Mouse (Mus musculus) forebrain, embryonic 14.5 days (tissue): ENCODE measurements around the gene Nppa. TPM values are rescaled to one million over a fixed set of nuclear protein-coding genes. Genes with fewer than 3 reads are reported as not detected.

ENCODE experiments used
- ATAC-seq: fragments of 200-750 bp; cut with Nextera tagmentation; 2 replicates; pipeline ENCODE4 v1.8.0; 2017; ENCODE audit warnings: mild to moderate bottlenecking, moderate library complexity
- DNase-seq: peaks from one replicate; pipeline ENCODE4 v3.0.0-alpha.2; 2015; ENCODE audit warnings: low spot score
- H3K27ac ChIP-seq: fragments of 300-500 bp; sonication (generic); 2 replicates; pipeline ENCODE4 v1.5.1; 2014; ENCODE audit warnings: low read depth, mild to moderate bottlenecking, control low read depth, low read length, moderate library complexity
- H3K27me3 ChIP-seq: fragments of 300-500 bp; sonication (generic); replicated peaks from 2 replicates; pipeline ENCODE4 v1.6.1; 2014; ENCODE audit warnings: low read length, control low read depth, mixed read lengths; ENCODE audit not compliant: control insufficient read depth, insufficient read depth
- H3K36me3 ChIP-seq: fragments of 300-500 bp; sonication (generic); 2 replicates; pipeline ENCODE4 v1.6.1; 2014; ENCODE audit warnings: low read length, control low read depth; ENCODE audit not compliant: control insufficient read depth, insufficient read depth
- H3K4me1 ChIP-seq: fragments of 300-500 bp; sonication (generic); 2 replicates; pipeline ENCODE4 v1.6.1; 2014; ENCODE audit warnings: antibody characterized with exemption, low read length, control low read depth; ENCODE audit not compliant: control insufficient read depth, insufficient read depth
- H3K4me2 ChIP-seq: fragments of 300-500 bp; sonication (generic); 2 replicates; pipeline ENCODE4 v1.6.1; 2014; ENCODE audit warnings: mild to moderate bottlenecking, control low read depth, low read length
- H3K4me3 ChIP-seq: fragments of 300-500 bp; sonication (generic); 2 replicates; pipeline ENCODE4 v1.5.1; 2014; ENCODE audit warnings: low read depth, low read length, control low read depth
- H3K9ac ChIP-seq: fragments of 300-500 bp; sonication (generic); 2 replicates; pipeline ENCODE4 v1.6.1; 2014; ENCODE audit warnings: mild to moderate bottlenecking, low read length, control low read depth, moderate library complexity
- H3K9me3 ChIP-seq: fragments of 300-500 bp; sonication (generic); replicated peaks from 2 replicates; pipeline ENCODE4 v1.6.1; 2016; ENCODE audit warnings: low read length, control low read depth, mixed read lengths; ENCODE audit not compliant: control insufficient read depth
- WGBS: fragments of 180-500 bp; shearing (Covaris S2); extraction: QIAGEN DNeasy Blood & Tissue Kit; methylation state at CpG from one replicate; pipeline ENCODE4 v1.1.7; 2014; 5-methylcytosine and 5-hydroxymethylcytosine counted together
- polyA plus RNA-seq: library from polyadenylated mRNA; unstranded; fragments of >200 nt; fragmentation: Nextera tagmentation; extraction: Ambion mirVana; gene quantifications from 2 replicates; pipeline ENCODE4 v1.2.1, GENCODE M21; 2014

The Nppa gene
- polyA plus RNA-seq, 1 experiment from 2014 or later, result 1.1 TPM

DNA sequence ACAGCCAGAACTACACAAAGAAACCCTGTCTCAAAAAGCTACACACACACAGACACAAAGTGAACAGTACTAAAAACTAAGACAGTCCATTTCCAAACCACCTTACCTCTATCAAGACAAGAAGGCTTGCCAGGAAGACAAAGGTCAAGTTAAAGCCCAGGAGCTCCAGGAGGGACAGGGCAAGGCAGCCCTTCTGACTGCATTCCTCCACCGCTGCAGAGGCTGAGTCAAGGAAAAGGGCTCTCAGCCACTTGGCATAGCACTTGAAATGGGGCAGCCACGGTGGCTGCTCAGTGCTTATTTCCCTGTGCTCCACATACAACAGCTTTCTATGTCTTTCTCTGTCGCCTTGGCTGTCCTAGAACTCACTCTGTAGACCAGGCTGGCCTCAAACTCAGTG, 23.5 kb downstream of the Nppa start:
- Histone ChIP-seq H3K36me3 (peaks cover 98% of the 10 kb centered on the region), H3K9me3 (no peaks in the 10 kb centered on the region), H3K9ac (no peak overlapping the region), H3K4me3 (no peak overlapping the region), H3K27me3 (no peaks in the 10 kb centered on the region), H3K4me1 (no peaks in the 10 kb centered on the region), H3K27ac (no peak overlapping the region), H3K4me2 (no peak overlapping the region)
- 88% methylated on average over 3 of the region's 3 CpGs for WGBS
- no peak for DNase-seq
- ATAC-seq, result no peak

DNA sequence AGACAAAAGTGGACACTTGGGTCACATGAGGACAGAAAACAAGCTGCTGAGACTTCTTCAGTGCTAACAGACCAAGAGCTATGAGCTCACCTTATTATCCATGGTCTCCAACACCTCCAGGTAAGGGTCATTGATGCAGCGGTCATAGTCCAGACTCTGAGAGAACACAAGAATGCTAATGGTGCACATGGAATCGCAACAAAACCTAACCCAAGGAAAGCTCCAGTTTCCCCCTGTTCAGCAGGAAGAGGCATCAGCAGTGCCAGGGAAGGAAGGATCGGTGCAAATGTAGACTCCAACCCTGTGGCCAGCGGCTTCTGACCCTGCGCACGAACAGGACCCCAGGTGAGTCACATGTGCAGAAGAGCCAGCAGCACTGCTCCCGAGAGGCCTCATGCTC, 28.8 kb downstream of the Nppa start:
- Histone ChIP-seq H3K4me2 (no peak overlapping the region), H3K27me3 (no peaks in the 10 kb centered on the region), H3K4me1 (no peaks in the 10 kb centered on the region), H3K9me3 (no peaks in the 10 kb centered on the region), H3K9ac (no peak overlapping the region), H3K27ac (no peak overlapping the region), H3K4me3 (no peak overlapping the region), H3K36me3 (peaks cover 78% of the 10 kb centered on the region)
- DNase-seq, result no peak
- ATAC-seq, result no peak
- 99% methylated on average over 7 of the region's 7 CpGs for WGBS

DNA sequence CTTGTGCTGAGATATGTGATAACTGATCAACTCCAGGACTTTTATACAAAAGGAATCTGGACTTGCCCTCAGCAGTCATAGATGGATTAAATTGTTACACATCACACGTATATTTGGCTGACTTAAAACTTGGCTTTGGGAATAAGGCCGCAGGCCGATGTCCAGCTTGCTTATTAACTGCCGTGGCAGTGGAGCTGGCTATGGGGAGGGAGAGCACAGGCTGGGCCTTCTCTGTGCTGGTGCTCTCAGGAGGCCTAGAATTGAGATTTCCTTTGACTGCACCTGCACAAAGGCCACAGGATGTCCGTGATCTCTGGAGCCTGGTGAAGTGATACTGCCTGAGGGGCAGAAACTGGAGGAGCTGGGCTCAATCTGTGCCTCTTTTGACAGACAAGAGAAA, 30.0 kb downstream of the Nppa start:
- ATAC-seq (no peak), DNase-seq (no peak)
- Histone ChIP-seq H3K9me3 (no peaks in the 10 kb centered on the region), H3K27me3 (no peaks in the 10 kb centered on the region), H3K4me2 (no peak overlapping the region), H3K4me3 (no peak overlapping the region), H3K9ac (no peak overlapping the region), H3K4me1 (no peaks in the 10 kb centered on the region), H3K36me3 (peaks cover 77% of the 10 kb centered on the region), H3K27ac (no peak overlapping the region)
- 86% methylated on average over 5 of the region's 5 CpGs for WGBS

DNA sequence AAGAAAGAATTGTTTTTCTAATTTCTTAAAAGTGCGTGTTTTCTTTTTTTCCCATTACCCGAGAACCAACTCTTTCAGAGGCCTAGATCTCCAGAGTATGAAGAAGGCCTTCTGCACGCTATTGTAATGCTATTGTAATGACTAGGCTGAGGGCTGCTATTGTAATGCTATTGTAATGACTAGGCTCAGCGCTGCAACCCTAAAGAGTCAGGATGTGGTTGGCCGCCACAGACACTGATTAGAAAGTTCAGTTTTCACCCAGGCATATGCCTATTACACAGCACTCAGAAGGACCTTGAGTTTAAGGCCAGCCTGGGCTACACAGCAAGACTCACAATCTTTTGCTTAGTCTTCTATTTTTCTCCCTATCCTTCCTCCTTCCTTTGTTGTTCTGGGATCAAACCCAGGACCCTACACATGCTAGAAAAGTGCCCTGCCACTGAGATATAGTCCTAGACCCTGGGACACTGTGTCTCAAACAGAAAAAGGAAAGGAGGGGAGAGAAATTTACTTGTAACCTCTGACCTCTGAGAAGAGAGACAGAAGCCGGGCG, 33.4 kb downstream of the Nppa start:
- H3K36me3 ChIP-seq, result peaks cover 52% of the 10 kb centered on the region
- no peak overlapping the region for H3K4me3 ChIP-seq
- DNase-seq, result no peak
- peaks cover 6% of the 10 kb centered on the region for H3K4me1 ChIP-seq
- no peak for ATAC-seq
- H3K27me3 ChIP-seq, result no peaks in the 10 kb centered on the region
- WGBS, result 72% methylated on average over 7 of the region's 7 CpGs
- no peak overlapping the region for H3K9ac ChIP-seq
- no peak overlapping the region for H3K27ac ChIP-seq
- H3K9me3 ChIP-seq, result no peaks in the 10 kb centered on the region
- no peak overlapping the region for H3K4me2 ChIP-seq

DNA sequence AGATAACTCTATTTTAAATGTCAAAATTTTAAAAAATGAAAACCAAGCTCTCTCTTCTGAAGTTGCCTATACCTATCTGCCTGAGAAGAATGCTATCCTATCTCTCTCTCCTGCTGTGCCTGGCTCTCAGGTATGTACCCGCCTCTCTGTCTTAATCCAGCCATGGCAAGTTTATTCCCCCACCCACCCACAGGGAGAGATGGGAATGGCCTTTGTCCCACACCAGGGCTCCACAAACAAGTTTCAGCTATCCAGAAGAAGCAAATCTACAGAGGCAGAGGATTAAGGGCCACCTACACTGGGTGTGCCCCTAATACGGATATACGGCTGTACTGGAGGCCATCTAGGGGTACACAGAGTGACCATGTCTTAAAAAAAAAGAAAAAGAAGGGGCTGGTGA, 34.9 kb downstream of the Nppa start:
- Histone ChIP-seq H3K9me3 (no peaks in the 10 kb centered on the region), H3K27me3 (no peaks in the 10 kb centered on the region), H3K4me3 (no peak overlapping the region), H3K4me1 (peaks cover 18% of the 10 kb centered on the region), H3K4me2 (no peak overlapping the region), H3K36me3 (peaks cover 44% of the 10 kb centered on the region), H3K27ac (no peak overlapping the region), H3K9ac (no peak overlapping the region)
- ATAC-seq, result no peak
- 86% methylated on average over 3 of the region's 3 CpGs for WGBS
- no peak for DNase-seq

DNA sequence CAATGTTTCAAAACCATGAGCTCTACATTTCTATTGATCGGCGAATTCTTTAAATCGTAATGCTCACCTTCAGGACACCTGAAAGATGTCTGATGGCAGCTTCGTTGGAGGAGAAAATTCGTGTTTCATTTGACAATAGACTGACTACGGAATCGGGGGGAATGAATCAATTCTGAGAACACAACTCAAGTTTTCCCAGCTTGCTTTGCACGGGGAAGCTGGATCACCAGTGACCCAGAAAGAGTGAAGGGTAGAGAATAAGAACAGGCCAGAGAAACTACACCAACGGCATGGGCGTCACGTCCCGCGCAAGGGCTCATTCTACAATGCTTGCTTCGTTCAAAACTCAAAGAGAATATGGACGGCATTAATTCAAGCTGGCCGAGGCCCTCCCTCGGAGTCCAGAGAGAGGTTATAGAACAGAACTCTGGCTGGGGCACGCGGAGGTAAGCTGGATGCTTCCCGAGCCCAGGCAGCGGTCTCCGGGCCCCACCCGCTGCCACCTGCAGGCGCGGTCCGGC, 37.6 kb downstream of the Nppa start:
- peak overlapping the region; percentile 89 for H3K27ac ChIP-seq
- peak overlapping the region; percentile 86 for H3K4me3 ChIP-seq
- DNase-seq (no peak), ATAC-seq (no peak)
- peak overlapping the region; percentile 66 for H3K4me2 ChIP-seq
- peaks cover 35% of the 10 kb centered on the region for H3K36me3 ChIP-seq
- H3K9ac ChIP-seq, result peak overlapping the region; percentile 85
- peaks cover 28% of the 10 kb centered on the region for H3K4me1 ChIP-seq
- 7% methylated on average over 25 of the region's 26 CpGs for WGBS
- H3K9me3 ChIP-seq, result no peaks in the 10 kb centered on the region
- no peaks in the 10 kb centered on the region for H3K27me3 ChIP-seq

DNA sequence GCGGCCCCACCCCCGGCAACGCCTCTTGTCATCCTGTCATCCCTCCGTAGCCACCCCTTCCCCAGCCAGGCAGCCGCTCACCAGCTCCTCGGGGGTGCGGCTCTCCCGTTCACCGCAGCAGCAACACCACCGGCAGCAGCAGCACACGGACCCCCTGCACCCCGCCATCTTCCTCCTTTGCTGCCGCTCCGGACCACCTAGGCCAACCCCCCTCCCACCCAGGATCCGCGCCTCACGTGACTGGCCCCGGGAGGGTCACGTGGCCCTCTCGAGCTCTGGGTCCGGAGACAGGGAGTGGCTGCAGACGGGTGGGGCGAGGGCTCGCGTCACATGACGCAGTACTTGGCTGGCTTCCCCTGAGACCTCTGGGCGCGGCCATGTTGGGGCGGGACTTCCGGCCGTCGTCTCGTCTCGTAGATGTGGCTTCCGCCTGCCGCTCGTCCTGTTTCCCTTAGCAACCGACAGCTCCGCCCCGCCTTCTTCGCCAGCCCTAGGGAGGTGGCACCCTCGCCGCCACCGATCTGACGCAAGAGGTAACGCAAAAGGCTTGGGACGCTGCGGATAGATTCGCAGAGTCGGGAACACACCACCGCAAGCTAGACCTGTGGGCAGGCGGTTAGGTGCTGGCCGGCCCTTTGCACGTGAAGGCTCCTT, 38.2 kb downstream of the Nppa start, which contains the start of the genes Clcn6 and Mthfr:
Clcn6 (minus strand) TSS at position 222 of the 654 bp plus-strand sequence.
Mthfr (plus strand) TSS at position 478 of the 654 bp plus-strand sequence.
- WGBS, result under 1% methylated on average over 54 of the region's 54 CpGs
- H3K4me3 ChIP-seq, result peak within 1 kb of the TSS; percentile 86
- H3K4me1 ChIP-seq, result peaks cover 28% of the 10 kb centered on the region
- peaks cover 33% of the 10 kb centered on the region for H3K36me3 ChIP-seq
- H3K4me2 ChIP-seq, result peak within 1 kb of the TSS; percentile 88
- H3K27ac ChIP-seq, result peak within 1 kb of the TSS; percentile 89
- H3K9ac ChIP-seq, result peak within 1 kb of the TSS; percentile 85
- DNase-seq (peak; percentile 99), ATAC-seq (peak; percentile 95)
- no peaks in the 10 kb centered on the region for H3K27me3 ChIP-seq
- no peaks in the 10 kb centered on the region for H3K9me3 ChIP-seq

DNA sequence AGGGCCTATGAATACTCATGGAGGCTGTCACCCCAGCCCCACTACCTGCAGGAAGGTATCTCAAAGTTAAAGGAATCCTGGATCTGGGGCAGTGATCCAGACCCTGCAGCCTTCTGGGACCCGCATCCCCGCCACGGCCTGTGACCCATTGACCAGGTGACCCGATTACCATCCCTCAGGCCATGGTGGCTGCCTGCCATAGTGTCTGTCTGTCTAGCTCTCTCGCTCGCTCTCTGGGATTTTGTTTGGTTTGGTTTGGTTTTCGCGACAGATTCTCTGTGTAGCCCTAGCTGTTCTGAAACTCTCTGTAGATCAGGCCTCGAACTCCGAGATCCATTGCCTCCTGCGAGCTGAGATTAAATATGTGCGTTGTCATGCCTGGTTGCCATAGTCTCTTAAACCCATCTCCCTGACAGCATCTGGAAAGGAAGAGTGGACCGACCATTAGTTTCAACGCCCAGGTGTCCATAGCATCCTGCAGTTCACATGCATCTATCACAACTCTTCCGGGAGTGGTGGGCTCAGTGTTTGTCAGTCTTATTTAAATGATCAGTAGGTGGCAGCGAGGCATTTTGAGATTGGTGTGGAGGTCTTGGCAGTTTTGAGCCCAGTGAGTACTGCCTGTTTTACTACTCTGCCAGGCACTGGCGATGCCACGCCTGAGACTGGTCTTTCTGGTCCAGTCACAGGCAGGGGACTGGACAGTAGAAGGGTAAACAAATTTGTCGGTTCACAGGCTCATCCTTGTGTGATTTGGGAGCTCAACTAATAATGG, 38.9 kb downstream of the Nppa start:
- Histone ChIP-seq H3K27ac (peak overlapping the region; percentile 75), H3K4me2 (peak overlapping the region; percentile 88), H3K9ac (peak overlapping the region; percentile 85), H3K4me1 (peaks cover 28% of the 10 kb centered on the region), H3K4me3 (peak overlapping the region; percentile 86), H3K9me3 (no peaks in the 10 kb centered on the region), H3K27me3 (no peaks in the 10 kb centered on the region), H3K36me3 (peaks cover 32% of the 10 kb centered on the region)
- ATAC-seq, result no peak
- WGBS, result 19% methylated on average over 19 of the region's 19 CpGs
- peak; percentile 21 for DNase-seq
